Mouse (Mus musculus): Measurements from ENCODE around the gene Cyp2b9.
"Not testable (repeated sequence)": the region's sequence is repeated elsewhere in the genome, so short reads cannot be mapped to it uniquely, and the experiment has no call there.

GRCm38 (mm10) chr7:26139623-26140022 lies 33.6 kb upstream of the Cyp2b9 start:
- not testable (repeated sequence) for TF ChIP-seq GATA1 (IDR thresholded peaks at IDR 0.05; ENCODE audit: low read depth, low read length); EP300 (IDR thresholded peaks at IDR 0.05; ENCODE audit: low read depth in 1 of 2, low read length in 2 of 2); RAD21 (IDR thresholded peaks at IDR 0.05; ENCODE audit: low read depth, low read length); CHD1 (IDR thresholded peaks at IDR 0.05; ENCODE audit: low read depth, low read length); MEF2A (IDR thresholded peaks at IDR 0.05; ENCODE audit: extremely low read depth, insufficient replicate concordance, low read depth, low read length, poor library complexity, severe bottlenecking); E2F4 (IDR thresholded peaks at IDR 0.05; ENCODE audit: borderline replicate concordance, low read depth, low read length); CHD2 (IDR thresholded peaks at IDR 0.05; ENCODE audit: low read length)
